Mouse (Mus musculus): ENCODE data around the gene Acvr2b.

Gene Acvr2b

DNA sequence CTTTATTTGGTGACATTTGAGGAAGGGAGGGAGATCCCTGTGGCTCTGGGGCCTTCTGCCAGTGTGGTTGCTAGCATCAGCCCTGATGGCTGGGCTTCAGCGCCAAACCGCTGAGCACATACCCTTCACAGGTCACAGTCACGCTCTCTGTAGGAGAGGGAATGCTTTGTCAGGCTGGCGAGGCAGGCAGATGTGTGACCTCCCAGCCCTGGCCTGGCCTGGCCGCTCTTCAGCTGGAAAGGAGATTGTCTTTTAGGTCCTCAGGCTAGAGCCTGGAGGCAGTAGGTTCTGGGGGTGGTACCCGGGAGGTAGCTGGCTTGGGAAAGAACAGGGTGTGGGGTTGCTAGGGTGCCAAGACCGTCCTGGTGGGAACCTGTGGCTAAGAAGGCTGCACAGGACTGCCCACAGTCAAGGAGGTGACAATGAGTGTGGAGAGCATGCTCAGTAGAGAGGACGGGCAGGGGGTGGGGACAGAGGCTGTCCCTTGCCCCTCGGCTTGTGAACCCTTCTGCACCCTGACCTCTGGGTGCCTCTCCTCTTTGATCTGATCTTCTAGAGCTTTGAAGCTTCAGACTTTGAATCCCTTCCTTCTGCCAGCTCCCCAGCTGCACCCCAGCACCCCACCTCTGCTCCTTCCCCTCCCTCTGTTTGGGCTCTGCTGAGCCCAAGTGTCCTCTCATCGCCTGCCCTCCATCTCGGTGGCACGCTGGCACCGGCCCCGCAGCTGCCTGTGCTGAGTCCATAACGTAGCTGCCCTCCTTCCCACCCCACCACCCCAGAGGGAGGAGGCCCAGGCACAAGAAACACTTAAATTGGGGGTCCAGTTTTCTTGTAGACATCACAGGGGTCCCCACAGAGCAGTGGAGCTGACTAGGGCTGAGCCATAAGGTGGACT lies 73.0 kb downstream of the Acvr2b start:
- DNase-seq = no peak

DNA sequence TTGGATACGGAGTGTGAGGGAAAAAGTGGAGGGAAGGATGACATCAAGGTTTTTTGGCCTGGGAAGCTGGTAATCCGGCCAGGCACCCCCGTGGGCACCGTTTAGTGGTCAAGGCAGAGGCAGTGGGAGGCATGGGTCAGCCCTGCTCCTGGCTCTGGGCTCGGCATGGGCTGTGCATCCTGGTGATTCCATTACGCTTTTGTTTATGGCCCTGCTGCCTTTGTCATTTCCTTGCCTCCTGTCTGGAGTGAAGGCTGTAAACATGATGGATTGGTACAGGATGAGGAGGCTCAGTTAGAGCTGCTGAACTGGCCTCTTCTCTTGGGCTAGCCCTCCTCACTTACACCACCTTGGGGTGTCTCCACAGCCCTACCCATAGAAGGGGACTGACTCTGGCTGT lies 75.8 kb downstream of the Acvr2b start:
- DNase-seq = no peak

DNA sequence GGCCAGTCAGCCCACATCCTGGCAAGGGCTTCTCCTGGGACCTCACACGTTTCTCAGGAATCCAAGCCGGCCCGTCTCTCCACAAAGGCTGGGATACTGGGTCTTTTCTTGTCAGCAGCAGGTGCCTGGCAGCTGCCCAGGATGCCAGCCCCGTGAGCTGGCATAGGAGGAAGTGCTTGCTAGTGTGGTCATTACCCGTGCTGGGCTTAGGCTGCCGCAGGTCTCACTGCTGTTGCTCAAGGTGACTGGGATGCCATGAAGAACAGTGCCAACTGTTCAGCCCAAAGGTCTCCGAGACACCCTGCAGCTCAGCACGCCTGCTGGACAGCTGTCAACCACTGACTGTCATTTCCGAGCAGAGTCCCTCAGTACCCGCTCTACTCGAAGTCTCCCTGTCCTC lies 76.4 kb downstream of the Acvr2b start:
- DNase-seq = no peak

GRCm38 (mm10) chr9:119479297-119479696 lies 77.4 kb downstream of the Acvr2b start:
- no peak for DNase-seq

DNA sequence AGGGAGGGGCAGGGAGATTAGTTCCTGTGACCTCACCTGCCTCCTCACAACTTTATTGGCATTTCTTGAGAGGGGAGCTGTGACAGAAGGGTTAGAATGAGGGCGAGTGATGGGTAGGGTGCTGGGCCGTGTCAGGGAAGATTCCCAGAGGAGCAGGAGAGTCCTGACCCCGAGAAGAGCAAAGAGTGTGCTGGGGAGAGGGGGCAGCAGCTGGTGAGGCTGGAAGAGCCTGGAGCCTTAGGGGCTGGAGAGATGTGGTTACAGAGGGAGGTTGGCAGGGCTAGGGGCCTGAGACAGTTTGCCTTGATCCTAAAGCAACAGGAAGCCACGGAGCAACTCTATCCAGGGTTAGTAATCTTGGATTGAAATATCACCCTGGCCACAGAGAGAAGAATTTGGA lies 79.7 kb downstream of the Acvr2b start:
- DNase-seq = no peak

GRCm38 (mm10) chr9:119483554-119484353 lies 81.8 kb downstream of the Acvr2b start:
- DNase-seq = no peak

- no peak for DNase-seq
Observed at GRCm38 (mm10) chr9:119484420-119484819, 82.5 kb downstream of the Acvr2b start.
